Mouse (Mus musculus) urinary bladder, postnatal 4 days (tissue): ENCODE results near the gene Ajm1.

Experiments used
- DNase-seq, 2 experiments: peaks; one replicate each; pipeline ENCODE4 v3.0.0; 2021 to 2022; ENCODE audit warnings: low spot score in 2 of 2

The Ajm1 gene

GRCm38 (mm10) chr2:25526510-25527302 is 54.9 kb downstream of the Ajm1 start:
- DNase-seq: no peak
